ENCODE assay signal across 9 mouse cellular contexts in the genomic region with DNA sequence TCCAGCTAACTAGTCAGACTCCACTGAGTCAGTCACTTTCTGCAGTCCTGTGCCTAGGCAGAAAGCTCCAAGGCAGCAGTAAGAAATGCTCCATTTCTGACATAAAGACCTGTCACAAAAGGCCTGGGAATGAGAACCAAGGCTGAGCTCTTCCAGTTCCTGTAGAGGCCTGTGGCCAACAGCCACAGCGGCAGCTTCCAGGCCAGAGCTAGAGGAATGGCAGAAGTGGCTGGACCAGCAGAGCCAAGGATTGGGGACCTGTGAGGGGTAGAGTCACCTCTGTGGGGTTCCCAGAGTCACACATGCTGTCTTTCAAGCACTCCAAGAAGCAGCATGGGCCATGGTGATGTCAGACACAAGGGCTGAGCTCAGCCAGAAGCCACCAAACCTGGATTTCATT.
A peak's percentile ranks its signal among the peaks of the same experiment; 100 is the strongest.
DNase-seq lines count a peak whose midpoint lies in the region; ATAC-seq lines count a peak whose summit lies in the region.
"Had no signal": no experiment of that assay in that cellular context is flagged by ENCODE, and none has a peak within 500 bp of the region (broad histone marks: within the 10 kb centered on the region; RNA-seq: fewer than 3 reads in every experiment).

No protein-coding gene starts in this region.

- 69% methylated on average over 1 of the region's 1 CpGs for WGBS in lung, embryonic 15.5 days
- WGBS in limb, embryonic 12.5 days = 71% methylated on average over 1 of the region's 1 CpGs
- whole genome bisulfite sequencing in stomach, embryonic 15.5 days = 66% methylated on average over 1 of the region's 1 CpGs

- H3K9ac ChIP-seq in lung, embryonic 15.5 days = no peak overlapping the region
- H3K9ac ChIP-seq in limb, embryonic 12.5 days (replicated peaks) = peak overlapping the region; percentile 27; the same call in 1 of the 2 replicates
- H3K9ac ChIP-seq in stomach, embryonic 15.5 days = no peak overlapping the region
- H3K9ac ChIP-seq: liver, embryonic 12.5 days had no signal

- H3K4me2 ChIP-seq in lung, embryonic 15.5 days = no peak overlapping the region
- no peak overlapping the region for H3K4me2 ChIP-seq in limb, embryonic 12.5 days
- no peak overlapping the region for H3K4me2 ChIP-seq in stomach, embryonic 15.5 days
- H3K4me2 ChIP-seq: liver, embryonic 12.5 days had no signal

- peaks cover 69% of the 10 kb centered on the region for H3K36me3 ChIP-seq in lung, embryonic 15.5 days
- H3K36me3 ChIP-seq in limb, embryonic 12.5 days = peaks cover 89% of the 10 kb centered on the region
- peaks cover 57% of the 10 kb centered on the region for H3K36me3 ChIP-seq in stomach, embryonic 15.5 days

- peak; percentile 56 to 71 for DNase-seq in cerebellum, postnatal 10 days
- no peak for DNase-seq in cerebellum, adult 11-12 months
- no peak for DNase-seq in lung, postnatal 14 days
- DNase-seq in urinary bladder, postnatal 4 days (ENCODE audit: low spot score in 2 of 2) = no peak
- DNase-seq in adrenal gland, postnatal 36 days = no peak

- peaks cover 40% of the 10 kb centered on the region for H3K4me1 ChIP-seq in lung, embryonic 15.5 days
- H3K4me1 ChIP-seq in limb, embryonic 12.5 days (replicated peaks) = peaks cover 47% of the 10 kb centered on the region
- H3K4me1 ChIP-seq in stomach, embryonic 15.5 days = peaks cover 26% of the 10 kb centered on the region

- no peaks in the 10 kb centered on the region for H3K9me3 ChIP-seq in lung, embryonic 15.5 days
- H3K9me3 ChIP-seq in limb, embryonic 12.5 days = peaks cover 7% of the 10 kb centered on the region; the same call in 1 of the 2 replicates
- H3K9me3 ChIP-seq in stomach, embryonic 15.5 days = no peaks in the 10 kb centered on the region
- H3K9me3 ChIP-seq: liver, embryonic 12.5 days had no signal

- H3K4me3 ChIP-seq in lung, embryonic 15.5 days = no peak overlapping the region
- no peak overlapping the region for H3K4me3 ChIP-seq in limb, embryonic 12.5 days (replicated peaks)
- no peak overlapping the region for H3K4me3 ChIP-seq in stomach, embryonic 15.5 days (replicated peaks)
- H3K4me3 ChIP-seq: liver, embryonic 12.5 days had no signal

- no peaks in the 10 kb centered on the region for H3K27me3 ChIP-seq in lung, embryonic 15.5 days
- H3K27me3 ChIP-seq in limb, embryonic 12.5 days = no peaks in the 10 kb centered on the region
- no peaks in the 10 kb centered on the region for H3K27me3 ChIP-seq in stomach, embryonic 15.5 days (replicated peaks)
- H3K27me3 ChIP-seq: liver, embryonic 12.5 days had no signal

- peak overlapping the region; percentile 65 for H3K27ac ChIP-seq in lung, embryonic 15.5 days
- peak overlapping the region; percentile 82 for H3K27ac ChIP-seq in limb, embryonic 12.5 days
- peak overlapping the region; percentile 56 for H3K27ac ChIP-seq in stomach, embryonic 15.5 days
- H3K27ac ChIP-seq: liver, embryonic 12.5 days had no signal

- ATAC-seq in lung, embryonic 15.5 days (ENCODE audit: borderline replicate concordance, extremely low read depth, low FRiP score, low TSS enrichment) = no peak
- ATAC-seq in limb, embryonic 12.5 days (ENCODE audit: insufficient number of reproducible peaks, insufficient read depth, low FRiP score, low TSS enrichment, low read depth) = no peak
- ATAC-seq in stomach, embryonic 15.5 days (ENCODE audit: insufficient read depth, low FRiP score, low read depth) = no peak
- ATAC-seq: liver, embryonic 12.5 days had no signal

Comparison
In these comparisons a context has a peak if more than half of its experiments do, and no peak if none do; other contexts are left out.
1. DNase-seq: peak in cerebellum, postnatal 10 days (2 of 2); none in cerebellum, adult 11-12 months (single experiment), lung, postnatal 14 days (single experiment), urinary bladder, postnatal 4 days (0 of 2) and adrenal gland, postnatal 36 days (0 of 2).
2. Peak in every context shown above with its lines, with median percentiles within 50 percentile points of each other: H3K27ac ChIP-seq.